Mouse (Mus musculus): ENCODE results near the gene Flnb. TPM values are rescaled to one million over a fixed set of nuclear protein-coding genes. Genes with fewer than 3 reads are reported as not detected.

Gene Flnb
- polyA plus RNA-seq (2012; rRNA removed): 29.2 and 31.5 TPM in 2 replicates

GRCm38 (mm10) chr14:7817770-7818462 is at the start of gene Flnb:
Gene Flnb (plus strand): TSS chr14:7817957.
- DNase-seq (ENCODE audit: extremely low spot score in 1 of 2, low spot score in 1 of 2): peak; percentile 90 to 99

- DNase-seq (ENCODE audit: extremely low spot score in 1 of 2, low spot score in 1 of 2): peak in 1 of 2 experiments; percentile 48
Observed at GRCm38 (mm10) chr14:7773714-7774389, 43.9 kb upstream of the Flnb start.

GRCm38 (mm10) chr14:7786073-7786472 is 31.7 kb upstream of the Flnb start:
- no peak for DNase-seq (ENCODE audit: extremely low spot score in 1 of 2, low spot score in 1 of 2)

- peak; percentile 15 to 63 for DNase-seq (ENCODE audit: extremely low spot score in 1 of 2, low spot score in 1 of 2)
Observed at GRCm38 (mm10) chr14:7789266-7790030, 28.3 kb upstream of the Flnb start.

- DNase-seq (ENCODE audit: extremely low spot score in 1 of 2, low spot score in 1 of 2): no peak
Observed at GRCm38 (mm10) chr14:7791061-7791531, 26.7 kb upstream of the Flnb start.

GRCm38 (mm10) chr14:7791532-7792159 is 26.1 kb upstream of the Flnb start, which contains the start of gene Gm26661:
Gene Gm26661 (plus strand): TSS chr14:7791587.
- peak in 1 of 2 experiments; percentile 39 for DNase-seq (ENCODE audit: extremely low spot score in 1 of 2, low spot score in 1 of 2)

GRCm38 (mm10) chr14:7795961-7796360 is 21.8 kb upstream of the Flnb start:
- no peak for DNase-seq (ENCODE audit: extremely low spot score in 1 of 2, low spot score in 1 of 2)

GRCm38 (mm10) chr14:7800611-7801010 is 17.1 kb upstream of the Flnb start:
- no peak for DNase-seq (ENCODE audit: extremely low spot score in 1 of 2, low spot score in 1 of 2)

GRCm38 (mm10) chr14:7801831-7802230 is 15.9 kb upstream of the Flnb start:
- peak in 1 of 2 experiments; percentile 74 for DNase-seq (ENCODE audit: extremely low spot score in 1 of 2, low spot score in 1 of 2)

GRCm38 (mm10) chr14:7803874-7804557 is 13.7 kb upstream of the Flnb start:
- DNase-seq (ENCODE audit: extremely low spot score in 1 of 2, low spot score in 1 of 2): no peak

- DNase-seq (ENCODE audit: extremely low spot score in 1 of 2, low spot score in 1 of 2): no peak
Observed at GRCm38 (mm10) chr14:7804558-7804905, 13.2 kb upstream of the Flnb start.

GRCm38 (mm10) chr14:7807711-7808110 is 10.0 kb upstream of the Flnb start:
- DNase-seq (ENCODE audit: extremely low spot score in 1 of 2, low spot score in 1 of 2): no peak

GRCm38 (mm10) chr14:7808501-7808981 is 9.2 kb upstream of the Flnb start:
- DNase-seq (ENCODE audit: extremely low spot score in 1 of 2, low spot score in 1 of 2): no peak

- no peak for DNase-seq (ENCODE audit: extremely low spot score in 1 of 2, low spot score in 1 of 2)
Observed at GRCm38 (mm10) chr14:7809043-7809955, 8.5 kb upstream of the Flnb start.

- DNase-seq (ENCODE audit: extremely low spot score in 1 of 2, low spot score in 1 of 2): no peak
Observed at GRCm38 (mm10) chr14:7818463-7819121, 835 bp downstream of the Flnb start.

- DNase-seq (ENCODE audit: extremely low spot score in 1 of 2, low spot score in 1 of 2): no peak
Observed at GRCm38 (mm10) chr14:7819446-7819845, 1.7 kb downstream of the Flnb start.

- no peak for DNase-seq (ENCODE audit: extremely low spot score in 1 of 2, low spot score in 1 of 2)
Observed at GRCm38 (mm10) chr14:7821341-7821740, 3.6 kb downstream of the Flnb start.

GRCm38 (mm10) chr14:7822693-7823092 is 4.9 kb downstream of the Flnb start:
- no peak for DNase-seq (ENCODE audit: extremely low spot score in 1 of 2, low spot score in 1 of 2)

Measured in frontal cortex, adult 2 months (tissue).